Mouse (Mus musculus) G1E (cell line): ENCODE results near the gene Peli2. TPM values are rescaled to one million over a fixed set of nuclear protein-coding genes. Genes with fewer than 3 reads are reported as not detected.

Source experiments
- ATAC-seq: 2 replicates; pipeline ENCODE4 v1.8.0; 2016; ENCODE audit warnings: mild to moderate bottlenecking; ENCODE audit not compliant: insufficient number of reproducible peaks, poor library complexity, low FRiP score, severe bottlenecking; ENCODE audit errors: extremely low read depth
- DNase-seq: peaks from one replicate; pipeline ENCODE4 v3.0.0; 2012; ENCODE audit warnings: low spot score
- H3K27me3 ChIP-seq: 2 replicates; pipeline ENCODE4 v1.6.1; 2012; ENCODE audit warnings: mild to moderate bottlenecking, low read length, inconsistent platforms; ENCODE audit not compliant: insufficient read depth
- H3K36me3 ChIP-seq: replicated peaks from 2 replicates; pipeline ENCODE3; 2012; ENCODE audit warnings: mild to moderate bottlenecking, inconsistent platforms
- H3K4me1 ChIP-seq: 2 replicates; pipeline ENCODE4 v1.6.1; 2012; ENCODE audit warnings: low read depth, low read length, inconsistent platforms, mixed read lengths; ENCODE audit not compliant: insufficient read depth
- H3K4me3 ChIP-seq: 2 replicates; pipeline ENCODE4 v1.5.1; 2012; ENCODE audit warnings: low read depth, mild to moderate bottlenecking, inconsistent platforms, low read length, moderate library complexity, mixed read lengths
- H3K9me3 ChIP-seq: replicated peaks from 2 replicates; pipeline ENCODE4 v1.6.1; 2012; ENCODE audit warnings: inconsistent platforms
- CTCF ChIP-seq: IDR thresholded peaks from 2 replicates; pipeline ENCODE4 v1.5.1; 2012; ENCODE audit warnings: low read depth, low read length, inconsistent platforms, mixed read lengths
- GATA1 ChIP-seq: IDR thresholded peaks from 2 replicates; pipeline ENCODE4 v1.6.1; 2012; ENCODE audit warnings: borderline replicate concordance, low read length, inconsistent platforms, mixed read lengths
- GATA2 ChIP-seq: IDR thresholded peaks from 2 replicates; pipeline ENCODE4 v1.6.1; 2012; ENCODE audit warnings: low read depth, low read length, inconsistent platforms, borderline replicate concordance
- POLR2AphosphoS5 ChIP-seq: IDR thresholded peaks from 2 replicates; pipeline ENCODE4 v1.6.1; 2012; ENCODE audit warnings: low read depth, low read length, inconsistent platforms; ENCODE audit not compliant: insufficient replicate concordance
- TAL1 ChIP-seq: conservative IDR thresholded peaks from 2 replicates; pipeline ENCODE4 v1.6.1; 2012; ENCODE audit warnings: low read depth, low read length, inconsistent platforms, mixed read lengths
- polyA plus RNA-seq: library from polyadenylated mRNA; stranded (reverse); fragments of >175 nt; gene quantifications from 2 replicates; pipeline ENCODE4 v1.2.3, GENCODE M21; 2012
- total RNA-seq, 2 experiments: library from RNA; stranded (forward) in 1 of 2; stranded (reverse) in 1 of 2; fragments of 200-1000 nt in 1 of 2; fragments of >200 nt in 1 of 2; fragmentation: Nextera tagmentation in 1 of 2; gene quantifications; 2 replicates each; pipeline ENCODE4 v1.2.3; 2014 to 2017

The Peli2 gene
- total and polyA plus RNA-seq, 3 experiments: 0.27 TPM; not detected in 2

DNA sequence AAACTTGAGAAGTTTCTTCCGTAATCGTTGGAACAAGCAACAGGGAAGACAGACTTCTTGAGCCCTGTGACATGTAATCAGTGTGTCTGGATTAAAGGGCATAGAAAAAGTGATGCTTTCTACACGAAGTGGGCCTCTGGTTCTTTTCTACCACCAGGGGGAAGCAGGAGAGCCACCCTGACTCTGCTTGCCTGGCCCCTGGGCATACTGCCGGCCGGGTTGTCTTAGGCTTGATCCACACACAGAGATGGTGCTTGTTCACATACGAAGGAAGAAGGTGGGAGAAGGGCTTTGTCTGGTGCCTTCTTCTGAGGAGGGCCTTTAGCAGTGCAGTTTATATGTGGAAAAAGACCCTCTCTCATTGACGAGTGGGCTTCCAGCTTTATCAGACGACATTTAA lies 17.5 kb downstream of the Peli2 start:
- Histone ChIP-seq H3K9me3 (no peaks in the 10 kb centered on the region), H3K4me1 (no peaks in the 10 kb centered on the region), H3K4me3 (no peak overlapping the region), H3K36me3 (no peaks in the 10 kb centered on the region), H3K27me3 (peaks cover 2% of the 10 kb centered on the region; the same call in 1 of the 2 replicates)
- DNase-seq (no peak), ATAC-seq (no peak)
- TF ChIP-seq POLR2AphosphoS5 (no peak), GATA1 (no peak), TAL1 (no peak), CTCF (no peak), GATA2 (no peak)

GRCm38 (mm10) chr14:48139409-48139808 lies 18.8 kb downstream of the Peli2 start:
- TF ChIP-seq GATA1: no peak
- no peak for TF ChIP-seq CTCF
- no peak for TF ChIP-seq GATA2
- TF ChIP-seq POLR2AphosphoS5: no peak
- no peak for TF ChIP-seq TAL1
- ATAC-seq (no peak), DNase-seq (no peak)
- no peaks in the 10 kb centered on the region for H3K9me3 ChIP-seq
- peaks cover 2% of the 10 kb centered on the region; the same call in 1 of the 2 replicates for H3K27me3 ChIP-seq
- H3K4me1 ChIP-seq: no peaks in the 10 kb centered on the region
- H3K36me3 ChIP-seq: no peaks in the 10 kb centered on the region
- H3K4me3 ChIP-seq: no peak overlapping the region

DNA sequence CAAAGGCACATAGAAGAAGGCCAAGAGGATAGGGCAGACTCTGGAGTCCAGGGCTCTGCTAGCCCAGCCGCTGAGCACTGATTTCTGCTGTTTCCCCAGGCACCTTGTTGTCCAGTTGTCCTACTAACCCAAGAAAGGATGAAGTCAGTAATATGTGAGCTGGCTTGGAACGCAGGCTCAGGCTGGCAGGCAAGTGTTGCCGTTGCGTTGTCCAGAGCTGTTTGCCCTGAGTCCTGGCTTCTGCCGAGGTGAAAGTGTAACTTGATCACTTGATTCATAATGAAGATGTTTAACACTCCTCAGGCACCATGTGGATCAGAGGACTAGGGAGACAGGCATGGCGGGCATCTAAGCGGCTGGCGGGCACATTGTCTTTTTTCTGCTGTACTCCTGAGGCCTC lies 21.1 kb downstream of the Peli2 start:
- H3K36me3 ChIP-seq: no peaks in the 10 kb centered on the region
- DNase-seq: no peak
- no peak overlapping the region for H3K4me3 ChIP-seq
- H3K9me3 ChIP-seq: no peaks in the 10 kb centered on the region
- ATAC-seq: no peak
- no peaks in the 10 kb centered on the region for H3K4me1 ChIP-seq
- TF ChIP-seq POLR2AphosphoS5: no peak
- H3K27me3 ChIP-seq: peaks cover 2% of the 10 kb centered on the region; the same call in 1 of the 2 replicates

DNA sequence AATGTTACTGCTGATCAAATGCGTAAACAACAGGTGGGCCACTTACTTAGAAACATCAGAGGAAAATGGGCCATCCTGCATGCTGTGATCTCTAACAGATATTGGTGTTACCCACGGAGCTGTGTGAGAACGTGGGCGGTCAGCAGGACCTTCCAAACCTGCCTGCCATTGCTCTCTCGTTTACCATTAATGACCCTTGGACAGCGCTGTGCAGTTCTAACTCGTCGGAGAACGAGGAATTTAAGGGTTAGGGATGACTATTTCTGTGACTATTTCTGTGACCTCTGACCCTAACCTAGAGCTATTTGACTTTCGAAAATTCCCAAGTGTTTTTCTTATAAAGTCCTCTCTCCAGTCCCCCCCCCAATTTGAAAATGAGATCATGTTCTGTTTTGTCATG lies 22.1 kb downstream of the Peli2 start:
- no peak for TF ChIP-seq POLR2AphosphoS5
- TF ChIP-seq GATA1: no peak
- no peak for TF ChIP-seq CTCF
- TF ChIP-seq TAL1: no peak
- no peak for TF ChIP-seq GATA2
- Histone ChIP-seq H3K4me1 (no peaks in the 10 kb centered on the region), H3K9me3 (no peaks in the 10 kb centered on the region), H3K36me3 (no peaks in the 10 kb centered on the region), H3K4me3 (no peak overlapping the region), H3K27me3 (peaks cover 2% of the 10 kb centered on the region; the same call in 1 of the 2 replicates)
- no peak for ATAC-seq
- DNase-seq: no peak

DNA sequence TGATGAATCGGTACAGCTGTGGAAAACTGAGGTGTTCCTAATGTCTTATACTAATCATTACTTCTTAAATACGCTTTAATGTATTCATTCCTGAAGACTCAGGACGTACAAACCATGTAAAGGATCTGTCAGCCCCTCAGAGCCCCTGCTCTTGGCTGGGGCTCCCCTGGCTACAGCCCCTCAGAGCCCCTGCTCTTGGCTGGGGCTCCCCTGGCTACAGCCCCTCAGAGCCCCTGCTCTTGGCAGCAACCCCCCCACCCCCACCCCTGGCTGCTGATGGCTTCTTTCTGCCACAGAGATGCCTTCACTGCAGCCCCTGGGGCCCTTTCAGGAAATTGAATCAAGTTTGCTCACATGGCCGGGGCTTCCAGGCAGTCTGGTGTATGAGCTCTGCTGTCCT lies 22.5 kb downstream of the Peli2 start:
- no peak for ATAC-seq
- TF ChIP-seq GATA2 (no peak), GATA1 (no peak), TAL1 (no peak), POLR2AphosphoS5 (no peak), CTCF (no peak)

DNA sequence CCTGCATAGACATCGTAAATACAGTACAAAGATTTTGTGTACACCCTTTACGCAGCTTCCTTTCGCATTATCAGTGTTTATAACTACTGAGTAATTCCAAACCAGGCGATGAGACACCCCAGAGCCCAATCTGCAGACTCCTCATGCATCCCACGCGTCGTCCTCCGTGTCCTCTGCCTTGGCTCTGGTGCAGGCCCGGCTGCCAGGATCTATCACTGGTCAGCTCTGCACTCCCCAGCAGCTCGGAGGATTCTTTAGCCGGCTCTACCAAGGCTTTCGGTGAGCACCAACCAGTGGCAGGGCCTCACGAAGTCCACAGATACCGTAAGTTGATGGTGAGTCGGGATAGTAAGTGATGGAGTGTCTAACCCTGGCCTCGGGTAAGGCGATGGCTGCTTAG lies 23.7 kb downstream of the Peli2 start:
- no peaks in the 10 kb centered on the region for H3K9me3 ChIP-seq
- ATAC-seq (no peak), DNase-seq (no peak)
- H3K27me3 ChIP-seq: peaks cover 2% of the 10 kb centered on the region; the same call in 1 of the 2 replicates
- no peaks in the 10 kb centered on the region for H3K36me3 ChIP-seq
- no peaks in the 10 kb centered on the region for H3K4me1 ChIP-seq
- H3K4me3 ChIP-seq: no peak overlapping the region
- TF ChIP-seq TAL1: no peak
- no peak for TF ChIP-seq GATA2
- TF ChIP-seq CTCF: no peak
- no peak for TF ChIP-seq GATA1
- no peak for TF ChIP-seq POLR2AphosphoS5

More for the DNA sequence above, 22.5 kb downstream of the Peli2 start:
- Histone ChIP-seq H3K9me3 (no peaks in the 10 kb centered on the region), H3K4me3 (no peak overlapping the region), H3K27me3 (peaks cover 2% of the 10 kb centered on the region; the same call in 1 of the 2 replicates), H3K4me1 (no peaks in the 10 kb centered on the region), H3K36me3 (no peaks in the 10 kb centered on the region)
- no peak for DNase-seq

- DNase-seq (no peak), ATAC-seq (no peak)
- Histone ChIP-seq H3K4me1 (no peaks in the 10 kb centered on the region), H3K27me3 (no peaks in the 10 kb centered on the region), H3K9me3 (no peaks in the 10 kb centered on the region), H3K4me3 (no peak overlapping the region), H3K36me3 (no peaks in the 10 kb centered on the region)
- TF ChIP-seq TAL1 (no peak), CTCF (no peak), GATA2 (no peak), POLR2AphosphoS5 (no peak)
Observed at GRCm38 (mm10) chr14:48147688-48148087, 27.1 kb downstream of the Peli2 start.
